Mouse (Mus musculus): ENCODE measurements around the gene Isy1. TPM values are rescaled to one million over a fixed set of nuclear protein-coding genes. Genes with fewer than 3 reads are reported as not detected.

The Isy1 gene
- polyA plus RNA-seq, 1 experiment from 2014 or later = 54.2 TPM

- H3K4me1 ChIP-seq = no peaks in the 10 kb centered on the region
- no peaks in the 10 kb centered on the region for H3K9me3 ChIP-seq
- no peak overlapping the region for H3K4me2 ChIP-seq (replicated peaks)
- H3K36me3 ChIP-seq = peaks cover 9% of the 10 kb centered on the region
- H3K27ac ChIP-seq (replicated peaks) = no peak overlapping the region
- no peaks in the 10 kb centered on the region for H3K27me3 ChIP-seq
- no peak overlapping the region for H3K9ac ChIP-seq (replicated peaks)
- ATAC-seq (ENCODE audit: low FRiP score, low read depth) = no peak
- no peak overlapping the region for H3K4me3 ChIP-seq
- WGBS = 96% methylated on average over 6 of the region's 6 CpGs
These were observed 42.2 kb downstream of the Isy1 start for GRCm38 (mm10) chr6:87796251-87796880.

GRCm38 (mm10) chr6:87795385-87796150 is 43.0 kb downstream of the Isy1 start:
- Histone ChIP-seq H3K4me3 (no peak overlapping the region), H3K36me3 (peaks cover 9% of the 10 kb centered on the region), H3K9ac (replicated peaks) (no peak overlapping the region), H3K9me3 (no peaks in the 10 kb centered on the region), H3K27me3 (no peaks in the 10 kb centered on the region), H3K27ac (replicated peaks) (no peak overlapping the region), H3K4me1 (no peaks in the 10 kb centered on the region), H3K4me2 (replicated peaks) (no peak overlapping the region)
- ATAC-seq (ENCODE audit: low FRiP score, low read depth) = no peak
- 56% methylated on average over 6 of the region's 6 CpGs for WGBS

- Histone ChIP-seq H3K36me3 (peaks cover 9% of the 10 kb centered on the region), H3K4me3 (no peak overlapping the region), H3K27me3 (no peaks in the 10 kb centered on the region), H3K27ac (replicated peaks) (no peak overlapping the region), H3K4me1 (peaks cover 9% of the 10 kb centered on the region), H3K4me2 (replicated peaks) (no peak overlapping the region), H3K9me3 (no peaks in the 10 kb centered on the region), H3K9ac (replicated peaks) (no peak overlapping the region)
- ATAC-seq (ENCODE audit: low FRiP score, low read depth) = no peak
- WGBS = 95% methylated on average over 10 of the region's 10 CpGs
These were observed 44.6 kb downstream of the Isy1 start for GRCm38 (mm10) chr6:87793821-87794510.

GRCm38 (mm10) chr6:87791826-87792225 is 46.8 kb downstream of the Isy1 start:
- peaks cover 11% of the 10 kb centered on the region for H3K4me1 ChIP-seq
- no peak overlapping the region for H3K4me2 ChIP-seq (replicated peaks)
- peaks cover 9% of the 10 kb centered on the region for H3K36me3 ChIP-seq
- 93% methylated on average over 5 of the region's 5 CpGs for WGBS
- no peak for ATAC-seq (ENCODE audit: low FRiP score, low read depth)
- H3K9me3 ChIP-seq = no peaks in the 10 kb centered on the region
- no peak overlapping the region for H3K4me3 ChIP-seq
- H3K27me3 ChIP-seq = no peaks in the 10 kb centered on the region
- no peak overlapping the region for H3K9ac ChIP-seq (replicated peaks)
- no peak overlapping the region for H3K27ac ChIP-seq (replicated peaks)

- 77% methylated on average over 7 of the region's 7 CpGs for WGBS
- no peak overlapping the region for H3K9ac ChIP-seq (replicated peaks)
- ATAC-seq (ENCODE audit: low FRiP score, low read depth) = no peak
- H3K27ac ChIP-seq (replicated peaks) = no peak overlapping the region
- peaks cover 11% of the 10 kb centered on the region for H3K4me1 ChIP-seq
- H3K4me3 ChIP-seq = no peak overlapping the region
- peaks cover 9% of the 10 kb centered on the region for H3K36me3 ChIP-seq
- no peaks in the 10 kb centered on the region for H3K27me3 ChIP-seq
- H3K9me3 ChIP-seq = no peaks in the 10 kb centered on the region
- H3K4me2 ChIP-seq (replicated peaks) = no peak overlapping the region
These were observed 47.7 kb downstream of the Isy1 start for GRCm38 (mm10) chr6:87790779-87791480.

- Histone ChIP-seq H3K4me2 (replicated peaks) (no peak overlapping the region), H3K4me3 (no peak overlapping the region), H3K36me3 (peaks cover 9% of the 10 kb centered on the region), H3K4me1 (peaks cover 11% of the 10 kb centered on the region), H3K9ac (replicated peaks) (no peak overlapping the region), H3K27ac (replicated peaks) (no peak overlapping the region), H3K27me3 (no peaks in the 10 kb centered on the region), H3K9me3 (no peaks in the 10 kb centered on the region)
- WGBS = 93% methylated on average over 6 of the region's 6 CpGs
- no peak for ATAC-seq (ENCODE audit: low FRiP score, low read depth)
These were observed 48.8 kb downstream of the Isy1 start for GRCm38 (mm10) chr6:87789791-87790190.

- WGBS = 64% methylated on average over 5 of the region's 5 CpGs
- H3K36me3 ChIP-seq = peaks cover 9% of the 10 kb centered on the region
- H3K4me2 ChIP-seq (replicated peaks) = no peak overlapping the region
- peaks cover 11% of the 10 kb centered on the region for H3K4me1 ChIP-seq
- H3K4me3 ChIP-seq = no peak overlapping the region
- no peaks in the 10 kb centered on the region for H3K9me3 ChIP-seq
- H3K9ac ChIP-seq (replicated peaks) = no peak overlapping the region
- peak overlapping the region; percentile 52 for H3K27ac ChIP-seq (replicated peaks)
- no peaks in the 10 kb centered on the region for H3K27me3 ChIP-seq
- ATAC-seq (ENCODE audit: low FRiP score, low read depth) = no peak
These were observed 49.6 kb downstream of the Isy1 start for GRCm38 (mm10) chr6:87788896-87789587.

- Histone ChIP-seq H3K27me3 (no peaks in the 10 kb centered on the region), H3K4me3 (no peak overlapping the region), H3K36me3 (peaks cover 9% of the 10 kb centered on the region), H3K9ac (replicated peaks) (no peak overlapping the region), H3K27ac (replicated peaks) (no peak overlapping the region), H3K9me3 (no peaks in the 10 kb centered on the region), H3K4me2 (replicated peaks) (no peak overlapping the region), H3K4me1 (peaks cover 11% of the 10 kb centered on the region)
- 96% methylated on average over 9 of the region's 9 CpGs for WGBS
- ATAC-seq (ENCODE audit: low FRiP score, low read depth) = no peak
These were observed 50.2 kb downstream of the Isy1 start for GRCm38 (mm10) chr6:87788266-87788895.

GRCm38 (mm10) chr6:87787108-87787890 is 51.3 kb downstream of the Isy1 start:
- Histone ChIP-seq H3K4me1 (peaks cover 11% of the 10 kb centered on the region), H3K27me3 (no peaks in the 10 kb centered on the region), H3K36me3 (peaks cover 5% of the 10 kb centered on the region), H3K9ac (replicated peaks) (no peak overlapping the region), H3K27ac (replicated peaks) (no peak overlapping the region), H3K4me2 (replicated peaks) (no peak overlapping the region), H3K4me3 (no peak overlapping the region), H3K9me3 (no peaks in the 10 kb centered on the region)
- WGBS = 86% methylated on average over 6 of the region's 6 CpGs
- ATAC-seq (ENCODE audit: low FRiP score, low read depth) = no peak

GRCm38 (mm10) chr6:87786621-87787020 is 52.0 kb downstream of the Isy1 start:
- ATAC-seq (ENCODE audit: low FRiP score, low read depth) = no peak
- H3K36me3 ChIP-seq = no peaks in the 10 kb centered on the region
- H3K4me2 ChIP-seq (replicated peaks) = no peak overlapping the region
- H3K27ac ChIP-seq (replicated peaks) = no peak overlapping the region
- no peak overlapping the region for H3K9ac ChIP-seq (replicated peaks)
- no peaks in the 10 kb centered on the region for H3K9me3 ChIP-seq
- WGBS = 93% methylated on average over 5 of the region's 5 CpGs
- H3K4me3 ChIP-seq = no peak overlapping the region
- H3K4me1 ChIP-seq = peaks cover 11% of the 10 kb centered on the region
- H3K27me3 ChIP-seq = no peaks in the 10 kb centered on the region
